ENCODE assay signal across 8 mouse cellular contexts in genomic region chr9:35267976-35268715, GRCm38 (mm10). TPM values are rescaled to one million over a fixed set of nuclear protein-coding genes. Genes with fewer than 3 reads are reported as not detected.
DNase-seq lines count a peak whose midpoint lies in the region; ATAC-seq and TF ChIP-seq lines count a peak whose summit lies in the region.

No protein-coding gene starts in this region.

- DNase-seq in left cerebral cortex, adult 8-10 months (ENCODE audit: low spot score in 2 of 2) = peak; percentile 14 to 28
- DNase-seq in left cerebral cortex, adult 11 months (ENCODE audit: low spot score) = no peak
- DNase-seq in liver, embryonic 14.5 days (ENCODE audit: low read depth in 3 of 3, low spot score in 3 of 3) = no peak
- DNase-seq in stomach, postnatal 0 days (ENCODE audit: low spot score) = peak; percentile 24
- no peak for DNase-seq in spleen, postnatal 14 days (ENCODE audit: low spot score in 2 of 2)
- no peak for DNase-seq in cerebellum, adult 11 months

- WGBS in forebrain, embryonic 16.5 days = 2% methylated on average over 21 of the region's 21 CpGs
- under 1% methylated on average over 21 of the region's 21 CpGs for WGBS in liver, embryonic 14.5 days (ENCODE audit: insufficient replicate concordance)
- under 1% methylated on average over 21 of the region's 21 CpGs for WGBS in stomach, postnatal 0 days

- peak overlapping the region; percentile 72 for H3K27ac ChIP-seq in forebrain, embryonic 16.5 days (ENCODE audit: low read length)
- peak overlapping the region; percentile 2; the same call in 1 of the 2 replicates for H3K27ac ChIP-seq in liver, embryonic 14.5 days
- peak overlapping the region; percentile 78 for H3K27ac ChIP-seq in stomach, postnatal 0 days (replicated peaks)

- ATAC-seq in activated CD4-positive, CD25-positive, alpha-beta regulatory T cell, adult 4 months = peak; percentile 38
- peak; percentile 63 for ATAC-seq in forebrain, embryonic 16.5 days
- peak; percentile 62 for ATAC-seq in liver, embryonic 14.5 days (ENCODE audit: insufficient read depth)
- peak; percentile 25 for ATAC-seq in stomach, postnatal 0 days (ENCODE audit: low FRiP score, low TSS enrichment)

- H3K36me3 ChIP-seq in forebrain, embryonic 16.5 days (ENCODE audit: control insufficient read depth, insufficient read depth) = 0 out of 2 replicates have a peak, but pooled peaks cover 4% of the 10 kb centered on the region
- peaks cover 6% of the 10 kb centered on the region for H3K36me3 ChIP-seq in liver, embryonic 14.5 days (replicated peaks; ENCODE audit: control insufficient read depth, insufficient read depth, low read depth)
- H3K36me3 ChIP-seq in stomach, postnatal 0 days (ENCODE audit: control insufficient read depth, insufficient read depth, low read length) = peaks cover 5% of the 10 kb centered on the region; the same call in 1 of the 2 replicates

- H3K4me1 ChIP-seq in forebrain, embryonic 16.5 days (replicated peaks; ENCODE audit: control insufficient read depth, insufficient read depth, low read length) = peaks cover 15% of the 10 kb centered on the region
- peaks cover 29 to 38% of the 10 kb centered on the region in 2 experiments for H3K4me1 ChIP-seq in liver, embryonic 14.5 days (replicated peaks; ENCODE audit: control insufficient read depth in 2 of 2, insufficient read depth in 2 of 2, low read length in 1 of 2)
- 0 out of 2 replicates have a peak, but pooled peaks cover 3% of the 10 kb centered on the region for H3K4me1 ChIP-seq in stomach, postnatal 0 days (replicated peaks; ENCODE audit: control insufficient read depth, insufficient read depth)

- peak overlapping the region; percentile 78 for H3K4me2 ChIP-seq in forebrain, embryonic 16.5 days (ENCODE audit: low read length)
- peak overlapping the region; percentile 86 for H3K4me2 ChIP-seq in liver, embryonic 14.5 days (ENCODE audit: low read depth)
- H3K4me2 ChIP-seq in stomach, postnatal 0 days (replicated peaks; ENCODE audit: low read depth) = peak overlapping the region; percentile 94

- H3K9ac ChIP-seq in forebrain, embryonic 16.5 days (replicated peaks; ENCODE audit: low read depth, low read length) = peak overlapping the region; percentile 90
- peak overlapping the region; percentile 65 for H3K9ac ChIP-seq in liver, embryonic 14.5 days (replicated peaks)
- H3K9ac ChIP-seq in stomach, postnatal 0 days (ENCODE audit: low read length) = peak overlapping the region; percentile 79

- no peaks in the 10 kb centered on the region for H3K9me3 ChIP-seq in forebrain, embryonic 16.5 days (ENCODE audit: control insufficient read depth, low read length)
- no peaks in the 10 kb centered on the region for H3K9me3 ChIP-seq in liver, embryonic 14.5 days (ENCODE audit: control insufficient read depth, low read length)
- no peaks in the 10 kb centered on the region for H3K9me3 ChIP-seq in stomach, postnatal 0 days (ENCODE audit: control insufficient read depth, low read length)

- no peaks in the 10 kb centered on the region for H3K27me3 ChIP-seq in forebrain, embryonic 16.5 days (replicated peaks; ENCODE audit: control insufficient read depth, insufficient read depth, low read length)
- no peaks in the 10 kb centered on the region for H3K27me3 ChIP-seq in liver, embryonic 14.5 days (ENCODE audit: control insufficient read depth, insufficient read depth, low read length)
- H3K27me3 ChIP-seq in stomach, postnatal 0 days (ENCODE audit: control insufficient read depth, insufficient read depth, low read length) = no peaks in the 10 kb centered on the region

- H3K4me3 ChIP-seq in forebrain, embryonic 16.5 days (replicated peaks; ENCODE audit: low read length) = peak overlapping the region; percentile 89
- H3K4me3 ChIP-seq in liver, embryonic 14.5 days (ENCODE audit: insufficient read depth in 1 of 2, low read depth in 2 of 2, low read length in 2 of 2) = peak overlapping the region; percentile 68 to 92
- H3K4me3 ChIP-seq in stomach, postnatal 0 days (ENCODE audit: low read depth, low read length) = peak overlapping the region; percentile 69

- no peak for TF ChIP-seq EP300 in liver, embryonic 14.5 days (IDR thresholded peaks at IDR 0.05; ENCODE audit: low read depth)
- no peak for TF ChIP-seq EP300 in stomach, postnatal 0 days (optimal IDR thresholded peaks at IDR 0.05)

- TF ChIP-seq CTCF in liver, embryonic 14.5 days (IDR thresholded peaks at IDR 0.05; ENCODE audit: low read depth) = no peak
- TF ChIP-seq CTCF in stomach, postnatal 0 days (IDR thresholded peaks at IDR 0.05; ENCODE audit: low read depth) = no peak

RNA-seq across cellular contexts. Expression of gene Rpusd4, which starts 0.5 kb away (rescaled TPM):
- 10 to 100 TPM in 3 of 4 experiments, 1 to 10 TPM in 1; 9.1 to 12.1 (median 11.7) TPM for total RNA-seq in left cerebral cortex, adult 8-10 months (2022)
- 10 to 100 TPM; 33.1 to 39.0 TPM for polyA plus RNA-seq in activated CD4-positive, CD25-positive, alpha-beta regulatory T cell, adult 4 months (2017; shearing (Covaris generic))
- polyA plus RNA-seq in forebrain, embryonic 16.5 days (2015; fragmentation: Nextera tagmentation; extraction: Ambion mirVana) = 19.7 and 23.1 TPM in 2 replicates
- polyA plus RNA-seq in liver, embryonic 14.5 days (2012; rRNA removed) = 7.6 and 8.9 TPM in 2 replicates
- 11.4 and 15.3 TPM in 2 replicates for polyA plus RNA-seq in liver, embryonic 14.5 days (2014; fragmentation: Nextera tagmentation; extraction: Ambion mirVana)
- polyA plus RNA-seq in stomach, postnatal 0 days (2015; fragmentation: Nextera tagmentation; extraction: Ambion mirVana) = 15.1 and 16.0 TPM in 2 replicates

RNA-seq across cellular contexts. Expression of gene Fam118b, which starts 0.5 kb away (rescaled TPM):
- 10 to 100 TPM; 20.2 to 23.0 (median 21.7) TPM for total RNA-seq in left cerebral cortex, adult 8-10 months (2022)
- 10 to 100 TPM; 58.5 to 59.7 TPM for polyA plus RNA-seq in activated CD4-positive, CD25-positive, alpha-beta regulatory T cell, adult 4 months (2017; shearing (Covaris generic))
- 86.8 and 92.5 TPM in 2 replicates for polyA plus RNA-seq in forebrain, embryonic 16.5 days (2015; fragmentation: Nextera tagmentation; extraction: Ambion mirVana)
- polyA plus RNA-seq in liver, embryonic 14.5 days (2012; rRNA removed) = 4.2 and 7.4 TPM in 2 replicates
- 11.1 and 13.8 TPM in 2 replicates for polyA plus RNA-seq in liver, embryonic 14.5 days (2014; fragmentation: Nextera tagmentation; extraction: Ambion mirVana)
- 23.6 and 24.0 TPM in 2 replicates for polyA plus RNA-seq in stomach, postnatal 0 days (2015; fragmentation: Nextera tagmentation; extraction: Ambion mirVana)

RNA-seq across cellular contexts. Expression of gene Foxred1, which starts 57.3 kb away (rescaled TPM):
- total RNA-seq in left cerebral cortex, adult 8-10 months (2022) = 10 to 100 TPM; 37.0 to 40.0 (median 37.7) TPM
- polyA plus RNA-seq in activated CD4-positive, CD25-positive, alpha-beta regulatory T cell, adult 4 months (2017; shearing (Covaris generic)) = 10 to 100 TPM; 22.8 to 24.7 TPM
- 41.1 and 53.4 TPM in 2 replicates for polyA plus RNA-seq in forebrain, embryonic 16.5 days (2015; fragmentation: Nextera tagmentation; extraction: Ambion mirVana)
- 16.2 and 18.4 TPM in 2 replicates for polyA plus RNA-seq in liver, embryonic 14.5 days (2012; rRNA removed)
- 14.4 and 16.7 TPM in 2 replicates for polyA plus RNA-seq in liver, embryonic 14.5 days (2014; fragmentation: Nextera tagmentation; extraction: Ambion mirVana)
- 28.9 and 29.9 TPM in 2 replicates for polyA plus RNA-seq in stomach, postnatal 0 days (2015; fragmentation: Nextera tagmentation; extraction: Ambion mirVana)

Comparison
In these comparisons a context has a peak if more than half of its experiments do, and no peak if none do; other contexts are left out.
1. DNase-seq: peak in left cerebral cortex, adult 8-10 months (2 of 2) and stomach, postnatal 0 days (single experiment); none in left cerebral cortex, adult 11 months (single experiment), liver, embryonic 14.5 days (0 of 3), spleen, postnatal 14 days (0 of 2) and cerebellum, adult 11 months (single experiment).
2. H3K27ac ChIP-seq: peak in every context shown above with its lines; median percentile 78 in stomach, postnatal 0 days; 72 in forebrain, embryonic 16.5 days; 2 in liver, embryonic 14.5 days.
3. Peak in every context shown above with its lines, with median percentiles within 50 percentile points of each other: ATAC-seq, H3K4me2 ChIP-seq, H3K4me3 ChIP-seq and H3K9ac ChIP-seq.